Mouse (Mus musculus): ENCODE data around the gene Zfp938. TPM values are rescaled to one million over a fixed set of nuclear protein-coding genes. Genes with fewer than 3 reads are reported as not detected.

The Zfp938 gene
- polyA plus RNA-seq (2015; fragmentation: Nextera tagmentation; extraction: Ambion mirVana), result 14.3 and 17.3 TPM in 2 replicates

GRCm38 (mm10) chr10:82240742-82241400 is at the start of gene Zfp938:
Zfp938 (minus strand) TSS chr10:82241280.
- Histone ChIP-seq H3K9ac (peak within 1 kb of the TSS; percentile 81), H3K4me3 (replicated peaks) (peak within 1 kb of the TSS; percentile 87), H3K27me3 (no peaks in the 10 kb centered on the region), H3K27ac (peak within 1 kb of the TSS; percentile 91), H3K4me1 (peaks cover 11% of the 10 kb centered on the region; the same call in 1 of the 2 replicates), H3K4me2 (peak within 1 kb of the TSS; percentile 69), H3K9me3 (replicated peaks) (peaks cover 17% of the 10 kb centered on the region), H3K36me3 (peaks cover 22% of the 10 kb centered on the region)
- 2% methylated on average over 27 of the region's 27 CpGs for WGBS
- ATAC-seq (replicated peaks; ENCODE audit: low FRiP score), result peak; percentile 100

DNA sequence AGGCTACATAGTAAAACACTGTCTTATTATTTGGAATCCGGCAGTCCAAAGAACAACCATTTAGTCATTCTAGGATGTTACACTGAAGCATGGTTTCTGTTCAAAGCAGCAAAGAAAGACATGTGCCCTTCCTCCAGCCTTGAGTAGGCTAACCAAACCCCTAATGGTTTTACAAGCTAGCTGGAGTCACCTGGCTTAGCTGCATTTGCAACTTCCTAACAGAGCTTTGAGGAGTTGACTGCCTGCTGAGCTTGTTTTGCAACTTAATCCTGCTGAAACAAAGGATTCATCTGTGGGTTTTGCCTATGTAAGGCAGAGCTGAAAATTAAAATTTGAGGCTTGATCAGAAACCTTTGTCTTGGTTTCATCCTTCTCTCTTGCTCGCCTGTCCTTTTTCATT is 16.3 kb upstream of the Zfp938 start:
- no peaks in the 10 kb centered on the region for H3K9me3 ChIP-seq (replicated peaks)
- no peak overlapping the region for H3K4me2 ChIP-seq
- no peak overlapping the region for H3K9ac ChIP-seq
- no peaks in the 10 kb centered on the region for H3K27me3 ChIP-seq
- 86% methylated on average over 2 of the region's 2 CpGs for WGBS
- no peaks in the 10 kb centered on the region for H3K4me1 ChIP-seq
- no peak overlapping the region for H3K4me3 ChIP-seq (replicated peaks)
- H3K36me3 ChIP-seq, result no peaks in the 10 kb centered on the region
- no peak for ATAC-seq (replicated peaks; ENCODE audit: low FRiP score)
- H3K27ac ChIP-seq, result no peak overlapping the region

GRCm38 (mm10) chr10:82245021-82245420 is 3.9 kb upstream of the Zfp938 start:
- H3K9ac ChIP-seq, result no peak overlapping the region
- no peak overlapping the region for H3K4me3 ChIP-seq (replicated peaks)
- no peak for ATAC-seq (replicated peaks; ENCODE audit: low FRiP score)
- H3K27me3 ChIP-seq, result no peaks in the 10 kb centered on the region; the same call in 1 of the 2 replicates
- H3K27ac ChIP-seq, result no peak overlapping the region
- H3K4me2 ChIP-seq, result no peak overlapping the region
- no peaks in the 10 kb centered on the region for H3K36me3 ChIP-seq
- H3K9me3 ChIP-seq (replicated peaks), result no peaks in the 10 kb centered on the region
- H3K4me1 ChIP-seq, result peaks cover 9% of the 10 kb centered on the region; the same call in 1 of the 2 replicates

DNA sequence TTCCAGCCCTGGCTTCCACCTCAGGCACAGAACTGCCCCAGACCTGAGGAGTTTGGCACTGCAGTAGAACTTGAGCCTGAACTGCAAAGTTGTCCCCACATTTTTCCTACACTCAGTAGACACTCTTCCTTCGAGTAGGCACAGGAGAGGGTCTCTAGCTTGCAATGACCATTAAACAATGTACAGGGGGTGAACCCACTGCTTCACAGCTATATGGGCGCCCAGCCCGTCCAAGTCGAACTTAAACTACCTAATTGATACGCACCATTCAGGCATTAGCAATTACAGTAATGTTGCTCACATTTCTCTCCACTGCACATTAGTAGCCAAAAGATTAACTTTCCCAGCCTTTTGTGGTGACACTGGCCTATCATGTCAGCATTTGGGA is 315 bp upstream of the Zfp938 start:
- peak overlapping the region; percentile 81 for H3K9ac ChIP-seq
- H3K27ac ChIP-seq, result peak overlapping the region; percentile 91; the same call in 1 of the 2 replicates
- H3K27me3 ChIP-seq, result no peaks in the 10 kb centered on the region; the same call in 1 of the 2 replicates
- peak overlapping the region; percentile 69 for H3K4me2 ChIP-seq
- 72% methylated on average over 5 of the region's 5 CpGs for WGBS
- H3K9me3 ChIP-seq (replicated peaks), result peaks cover 15% of the 10 kb centered on the region
- peaks cover 11% of the 10 kb centered on the region; the same call in 1 of the 2 replicates for H3K4me1 ChIP-seq
- peak overlapping the region; percentile 87 for H3K4me3 ChIP-seq (replicated peaks)
- ATAC-seq (replicated peaks; ENCODE audit: low FRiP score), result no peak
- H3K36me3 ChIP-seq, result peaks cover 16% of the 10 kb centered on the region

DNA sequence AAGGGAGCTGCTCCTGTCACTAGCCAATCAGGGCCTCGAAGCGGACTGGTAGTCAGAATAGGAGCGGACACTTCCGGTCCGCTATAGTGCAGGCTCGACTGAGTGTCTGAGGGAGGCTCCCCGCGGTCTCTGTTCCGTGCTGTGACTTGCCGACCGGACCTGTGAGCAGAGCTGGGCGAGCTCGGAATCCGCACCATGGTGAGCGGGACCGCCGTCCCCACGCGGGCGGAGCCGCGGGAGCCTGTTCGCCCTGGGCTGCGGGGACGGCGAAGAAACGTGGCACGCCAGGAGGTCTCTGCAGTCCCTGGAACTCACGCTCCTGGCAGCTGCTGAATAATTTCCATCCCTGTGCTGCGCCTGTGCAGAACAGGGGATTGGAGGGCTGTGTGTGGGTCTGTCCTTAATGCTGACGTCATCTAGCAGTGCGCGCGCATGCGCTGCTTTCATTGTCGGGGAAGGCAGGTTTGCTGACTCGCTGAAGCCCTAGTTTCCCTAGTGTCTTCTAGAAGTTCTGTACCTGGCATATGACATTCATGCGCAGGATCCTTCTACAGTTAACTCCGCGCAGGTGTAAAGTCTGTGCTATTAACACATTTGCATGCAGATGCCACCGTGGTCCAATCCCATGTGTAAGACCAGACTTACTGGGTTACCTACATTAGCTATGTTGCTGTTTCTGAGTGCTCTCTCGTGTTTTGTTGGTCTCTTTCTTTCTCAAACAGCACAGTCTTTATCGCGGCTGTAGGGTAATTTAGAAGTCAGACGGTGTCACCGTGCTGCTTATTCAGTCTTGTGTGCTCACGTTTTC is 62.6 kb downstream of the Zfp938 start:
- H3K4me1 ChIP-seq, result peaks cover 6% of the 10 kb centered on the region
- peak overlapping the region; percentile 98 for H3K27ac ChIP-seq
- H3K4me2 ChIP-seq, result peak overlapping the region; percentile 78
- no peaks in the 10 kb centered on the region for H3K36me3 ChIP-seq
- H3K4me3 ChIP-seq (replicated peaks), result peak overlapping the region; percentile 72
- WGBS, result 5% methylated on average over 47 of the region's 47 CpGs
- ATAC-seq (replicated peaks; ENCODE audit: low FRiP score), result peak; percentile 100
- no peaks in the 10 kb centered on the region for H3K9me3 ChIP-seq (replicated peaks)
- peak overlapping the region; percentile 74 for H3K9ac ChIP-seq
- H3K27me3 ChIP-seq, result no peaks in the 10 kb centered on the region

Other genes starting within 250 kb of the Zfp938 start
- 13.9 and 15.9 TPM in 2 replicates for gene Zfp873, start 193.2 kb downstream of the Zfp938 start, polyA plus RNA-seq (2015; fragmentation: Nextera tagmentation; extraction: Ambion mirVana)
- 5.6 and 6.1 TPM in 2 replicates for gene BC024063, start 157.9 kb downstream of the Zfp938 start, polyA plus RNA-seq (2015; fragmentation: Nextera tagmentation; extraction: Ambion mirVana)
- 5.7 and 6.0 TPM in 2 replicates for gene AU041133, start 113.3 kb downstream of the Zfp938 start, polyA plus RNA-seq (2015; fragmentation: Nextera tagmentation; extraction: Ambion mirVana)
- not detected in 2 replicates for gene 4932415D10Rik, start 75.3 kb upstream of the Zfp938 start, polyA plus RNA-seq (2015; fragmentation: Nextera tagmentation; extraction: Ambion mirVana)
- 11.6 and 12.2 TPM in 2 replicates for gene Gm4924, start 113.0 kb upstream of the Zfp938 start, polyA plus RNA-seq (2015; fragmentation: Nextera tagmentation; extraction: Ambion mirVana)

Measured in kidney, embryonic 15.5 days (tissue).